Mouse (Mus musculus): ENCODE measurements around the gene Olfr1394.

- TF ChIP-seq CTCF (IDR thresholded peaks at IDR 0.05; ENCODE audit: borderline replicate concordance, insufficient read depth, low read length): no peak
- no peak for TF ChIP-seq POLR2A (IDR thresholded peaks at IDR 0.05; ENCODE audit: low read depth, low read length)
Measured at GRCm38 (mm10) chr11:49205080-49205590, 51.0 kb downstream of the Olfr1394 start.

All from embryonic fibroblast, embryonic 13.5 days (primary cell).